Mouse (Mus musculus) neural tube, embryonic 14.5 days (tissue): ENCODE results near the gene Khdc4. TPM values are rescaled to one million over a fixed set of nuclear protein-coding genes. Genes with fewer than 3 reads are reported as not detected.

ENCODE experiments used
- ATAC-seq: fragments of 200-750 bp; cut with Nextera tagmentation; 2 replicates; pipeline ENCODE4 v1.8.0; 2017; ENCODE audit warnings: low read depth, mild to moderate bottlenecking, moderate TSS enrichment, moderate library complexity
- H3K27ac ChIP-seq: fragments of 300-500 bp; sonication (generic); 2 replicates; pipeline ENCODE4 v1.5.1; 2014; ENCODE audit warnings: low read depth, mild to moderate bottlenecking, control low read depth, low read length, moderate library complexity, mixed read lengths
- H3K27me3 ChIP-seq: fragments of 300-500 bp; sonication (generic); 2 replicates; pipeline ENCODE4 v1.6.1; 2014; ENCODE audit warnings: low read length; ENCODE audit not compliant: control insufficient read depth, insufficient read depth
- H3K36me3 ChIP-seq: fragments of 300-500 bp; sonication (generic); 2 replicates; pipeline ENCODE4 v1.6.1; 2014; ENCODE audit warnings: low read length, mixed read lengths; ENCODE audit not compliant: control insufficient read depth, insufficient read depth
- H3K4me1 ChIP-seq: fragments of 300-500 bp; sonication (generic); 2 replicates; pipeline ENCODE4 v1.6.1; 2014; ENCODE audit warnings: low read length; ENCODE audit not compliant: control insufficient read depth, insufficient read depth
- H3K4me2 ChIP-seq: fragments of 300-500 bp; sonication (generic); 2 replicates; pipeline ENCODE4 v1.6.1; 2014; ENCODE audit warnings: mild to moderate bottlenecking, low read depth, low read length, control low read depth
- H3K4me3 ChIP-seq: fragments of 300-500 bp; sonication (generic); 2 replicates; pipeline ENCODE4 v1.5.1; 2014; ENCODE audit warnings: low read depth, low read length, control low read depth, mixed read lengths
- H3K9ac ChIP-seq: fragments of 300-500 bp; sonication (generic); replicated peaks from 2 replicates; pipeline ENCODE4 v1.6.1; 2014; ENCODE audit warnings: low read depth, mild to moderate bottlenecking, control low read depth, low read length, mixed read lengths
- H3K9me3 ChIP-seq: fragments of 300-500 bp; sonication (generic); 2 replicates; pipeline ENCODE4 v1.6.1; 2016; ENCODE audit warnings: low read length; ENCODE audit not compliant: control insufficient read depth
- WGBS: fragments of 180-500 bp; shearing (Covaris S2); extraction: QIAGEN DNeasy Blood & Tissue Kit; methylation state at CpG from one replicate; pipeline ENCODE4 v1.1.7; 2014; 5-methylcytosine and 5-hydroxymethylcytosine counted together
- polyA plus RNA-seq: library from polyadenylated mRNA; unstranded; fragments of >200 nt; fragmentation: Nextera tagmentation; extraction: Ambion mirVana; gene quantifications from 2 replicates; pipeline ENCODE4 v1.2.1, GENCODE M21; 2014

Gene Khdc4
- polyA plus RNA-seq, 1 experiment from 2014 or later: 86.4 TPM

DNA sequence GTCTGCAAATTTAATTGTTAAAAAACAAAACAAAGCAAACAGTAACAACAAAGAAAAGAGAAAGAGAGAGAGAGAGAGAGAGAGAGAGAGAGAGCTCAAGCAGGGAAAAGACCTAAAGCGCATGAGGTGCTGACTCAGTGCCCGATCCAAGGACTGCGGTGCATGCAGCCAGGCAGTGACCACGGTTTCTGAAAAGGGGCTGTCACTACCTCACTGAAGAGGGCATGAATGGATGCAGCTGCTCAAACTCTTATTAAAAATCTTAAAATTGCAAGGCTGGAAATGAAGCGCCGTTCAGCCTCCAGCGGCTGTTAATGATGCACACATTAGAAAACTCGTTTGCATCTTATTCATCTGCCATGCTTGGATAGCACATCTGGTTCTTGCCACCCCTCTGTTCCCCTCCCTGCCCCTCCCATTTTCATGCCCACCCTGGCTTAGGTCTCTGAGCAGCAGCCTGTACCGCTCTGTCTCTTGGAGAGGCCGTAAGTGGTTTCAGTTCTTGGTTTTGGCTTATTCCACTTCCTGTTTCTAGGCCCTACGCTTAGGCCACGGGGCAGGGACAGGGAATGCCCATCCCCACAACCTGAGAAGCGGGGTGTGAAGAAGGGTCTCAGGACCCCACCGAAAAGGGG, 37.7 kb upstream of the Khdc4 start:
- WGBS: 85% methylated on average over 14 of the region's 14 CpGs
- ATAC-seq: no peak
- Histone ChIP-seq H3K9ac (no peak overlapping the region), H3K4me3 (no peak overlapping the region), H3K36me3 (peaks cover 54% of the 10 kb centered on the region), H3K4me2 (no peak overlapping the region), H3K4me1 (0 out of 2 replicates have a peak, but pooled peaks cover 2% of the 10 kb centered on the region), H3K27ac (no peak overlapping the region), H3K9me3 (no peaks in the 10 kb centered on the region), H3K27me3 (no peaks in the 10 kb centered on the region)

GRCm38 (mm10) chr3:88648452-88649168, 37.0 kb upstream of the Khdc4 start:
- no peaks in the 10 kb centered on the region for H3K27me3 ChIP-seq
- H3K9me3 ChIP-seq: no peaks in the 10 kb centered on the region
- 0 out of 2 replicates have a peak, but pooled peaks cover 2% of the 10 kb centered on the region for H3K4me1 ChIP-seq
- no peak overlapping the region for H3K9ac ChIP-seq
- peaks cover 47% of the 10 kb centered on the region for H3K36me3 ChIP-seq
- H3K27ac ChIP-seq: peak overlapping the region; percentile 34; the same call in 1 of the 2 replicates
- ATAC-seq: no peak
- H3K4me2 ChIP-seq: no peak overlapping the region
- 89% methylated on average over 12 of the region's 12 CpGs for WGBS
- H3K4me3 ChIP-seq: no peak overlapping the region

DNA sequence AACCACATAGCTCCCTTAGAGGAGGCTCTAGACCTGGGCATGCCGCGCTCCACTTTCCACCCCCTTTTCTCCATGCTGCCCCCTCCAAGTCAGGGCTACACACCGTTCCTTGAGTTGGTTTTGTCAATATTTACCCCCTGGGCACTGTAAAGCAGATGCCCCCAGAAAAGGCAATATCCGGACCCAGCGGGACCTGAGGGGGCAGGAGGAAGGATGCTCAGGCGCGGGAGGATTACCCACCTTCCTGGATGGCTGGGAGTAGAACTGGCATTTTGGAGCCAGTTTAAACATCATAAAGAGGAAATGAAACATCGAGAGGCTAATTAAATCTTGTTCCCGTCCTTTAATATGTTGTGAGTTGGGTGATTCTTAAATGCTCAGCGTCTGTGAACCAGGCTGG, 36.4 kb upstream of the Khdc4 start:
- WGBS: 72% methylated on average over 10 of the region's 10 CpGs
- ATAC-seq: no peak
- 0 out of 2 replicates have a peak, but pooled peaks cover 2% of the 10 kb centered on the region for H3K4me1 ChIP-seq

DNA sequence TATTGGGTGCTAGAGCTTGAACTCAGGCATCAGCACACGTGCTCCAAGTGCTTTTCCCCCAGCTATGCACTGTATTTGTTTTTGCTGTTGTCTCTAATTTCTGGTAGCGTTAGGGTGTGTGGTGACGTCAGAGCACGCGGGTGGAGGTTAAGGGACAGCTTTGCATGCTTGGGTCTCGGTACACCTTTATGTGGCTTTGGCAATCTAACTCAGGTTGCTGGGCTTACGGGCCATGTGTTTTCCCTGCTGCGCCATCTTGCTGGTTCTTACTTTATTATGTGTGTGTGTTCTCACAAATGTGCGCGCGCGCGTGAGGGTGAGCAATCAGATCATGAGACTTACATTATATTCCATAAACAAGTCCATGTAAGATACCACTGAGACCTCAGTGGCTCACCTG, 35.6 kb upstream of the Khdc4 start:
- 94% methylated on average over 13 of the region's 13 CpGs for WGBS
- no peak overlapping the region for H3K9ac ChIP-seq
- peaks cover 33% of the 10 kb centered on the region for H3K36me3 ChIP-seq
- no peak for ATAC-seq
- H3K27me3 ChIP-seq: no peaks in the 10 kb centered on the region
- H3K27ac ChIP-seq: no peak overlapping the region
- no peaks in the 10 kb centered on the region for H3K9me3 ChIP-seq
- H3K4me2 ChIP-seq: no peak overlapping the region
- H3K4me3 ChIP-seq: no peak overlapping the region
- 0 out of 2 replicates have a peak, but pooled peaks cover 2% of the 10 kb centered on the region for H3K4me1 ChIP-seq

More for the DNA sequence above, 36.4 kb upstream of the Khdc4 start:
- Histone ChIP-seq H3K4me2 (no peak overlapping the region), H3K36me3 (peaks cover 41% of the 10 kb centered on the region), H3K9ac (no peak overlapping the region), H3K27ac (peak overlapping the region; percentile 34; the same call in 1 of the 2 replicates), H3K27me3 (no peaks in the 10 kb centered on the region), H3K4me3 (no peak overlapping the region), H3K9me3 (no peaks in the 10 kb centered on the region)

GRCm38 (mm10) chr3:88650713-88651504, 34.7 kb upstream of the Khdc4 start:
- Histone ChIP-seq H3K4me1 (0 out of 2 replicates have a peak, but pooled peaks cover 2% of the 10 kb centered on the region), H3K36me3 (peaks cover 26% of the 10 kb centered on the region), H3K4me3 (no peak overlapping the region), H3K9me3 (no peaks in the 10 kb centered on the region), H3K27me3 (no peaks in the 10 kb centered on the region), H3K4me2 (no peak overlapping the region), H3K9ac (no peak overlapping the region), H3K27ac (no peak overlapping the region)
- ATAC-seq: no peak
- WGBS: 82% methylated on average over 13 of the region's 13 CpGs

DNA sequence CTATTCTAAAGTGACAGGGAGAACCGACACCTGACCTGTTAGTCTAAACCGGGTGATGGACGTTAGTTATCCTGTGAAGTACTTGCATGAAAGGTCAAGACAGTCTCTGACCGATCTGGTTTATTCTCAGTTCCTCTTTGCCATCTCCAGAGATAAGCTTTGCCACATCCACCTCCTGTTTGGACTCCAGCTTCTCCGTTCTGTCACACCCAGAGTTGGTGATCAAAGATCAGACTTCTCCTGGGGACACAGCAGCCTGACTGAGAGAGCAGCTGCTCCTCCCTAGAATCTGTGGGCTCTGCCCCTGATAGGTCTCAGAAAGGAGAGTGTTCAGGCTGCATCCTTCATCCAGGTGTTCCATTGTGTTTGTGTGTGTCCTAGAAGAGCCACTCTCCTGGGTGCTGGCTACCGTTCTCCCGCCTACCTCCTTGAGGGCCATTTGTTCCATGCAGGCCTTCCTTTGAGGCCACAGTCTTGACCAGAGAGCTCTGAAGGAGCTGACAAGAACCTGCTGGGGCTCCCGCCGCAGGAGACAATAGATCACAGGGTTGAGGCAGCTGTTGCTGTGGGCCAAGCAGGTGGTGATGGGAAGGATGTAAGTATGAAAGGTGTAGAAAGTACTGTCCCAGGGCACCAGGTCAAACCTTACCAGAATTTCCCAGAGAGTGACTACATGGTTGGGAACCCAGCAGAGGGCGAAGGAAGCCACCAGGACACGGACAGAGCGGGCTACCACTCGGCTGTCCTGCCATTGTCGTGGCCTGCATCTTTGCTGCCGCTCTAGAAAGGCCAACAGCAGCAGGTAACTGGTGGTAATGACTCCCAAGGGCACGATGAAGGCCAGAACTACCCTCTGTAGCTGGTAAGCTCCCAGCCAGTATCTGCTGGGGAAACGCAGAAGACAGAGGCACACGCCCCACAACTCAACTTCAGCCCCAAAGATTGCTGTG, 33.7 kb upstream of the Khdc4 start:
- Histone ChIP-seq H3K36me3 (peaks cover 15% of the 10 kb centered on the region), H3K4me1 (0 out of 2 replicates have a peak, but pooled peaks cover 2% of the 10 kb centered on the region), H3K4me2 (no peak overlapping the region), H3K27ac (no peak overlapping the region), H3K9ac (no peak overlapping the region), H3K27me3 (no peaks in the 10 kb centered on the region), H3K9me3 (no peaks in the 10 kb centered on the region), H3K4me3 (no peak overlapping the region)
- 74% methylated on average over 18 of the region's 18 CpGs for WGBS
- no peak for ATAC-seq

GRCm38 (mm10) chr3:88652846-88653515, 32.6 kb upstream of the Khdc4 start, which contains the start of gene Rxfp4:
Gene Rxfp4, minus strand, starts transcription at chr3:88653142.
- no peak within 1 kb of the TSS for H3K9ac ChIP-seq
- H3K27ac ChIP-seq: no peak within 1 kb of the TSS
- H3K4me3 ChIP-seq: no peak within 1 kb of the TSS

More at GRCm38 (mm10) chr3:88652846-88653515, 32.6 kb upstream of the Khdc4 start, which contains the start of gene Rxfp4:
- ATAC-seq: no peak
- WGBS: 91% methylated on average over 17 of the region's 17 CpGs
- peaks cover 5% of the 10 kb centered on the region; the same call in 1 of the 2 replicates for H3K36me3 ChIP-seq
- no peaks in the 10 kb centered on the region for H3K9me3 ChIP-seq
- no peak within 1 kb of the TSS for H3K4me2 ChIP-seq
- H3K27me3 ChIP-seq: no peaks in the 10 kb centered on the region
- 0 out of 2 replicates have a peak, but pooled peaks cover 2% of the 10 kb centered on the region for H3K4me1 ChIP-seq
